Mouse (Mus musculus) mouse trophoblast stem cell (cell line): ENCODE results near the gene Pttg1ip.

Experiments
- in situ Hi-C, 2 experiments: fragments of 300-500 bp; cut with MseI, MboI; formaldehyde crosslinking; loops; 2 replicates in 1 of 2; 3 replicates in 1 of 2; pipeline ENCODE4 v1.15.1; 2025

Pttg1ip gene

DNA sequence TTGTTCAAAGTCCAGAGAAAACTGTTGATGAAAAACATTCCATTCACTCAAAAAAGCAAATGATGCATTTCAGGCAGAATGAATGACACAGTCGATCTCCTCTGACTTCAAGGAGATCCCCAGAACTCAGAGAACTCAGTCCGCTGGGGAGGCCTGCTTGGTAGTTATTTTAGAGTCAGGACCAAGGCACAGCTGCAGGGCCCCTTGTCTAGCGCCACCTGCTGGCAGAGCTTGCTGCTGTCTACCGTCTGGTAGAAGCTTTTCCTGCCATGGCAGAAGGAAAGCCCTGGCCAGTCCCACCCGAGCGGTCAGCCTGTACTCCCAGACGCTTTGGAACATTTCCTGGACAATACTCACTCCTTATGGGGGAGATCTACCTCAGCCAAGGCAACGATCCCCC is 14.9 kb upstream of the Pttg1ip start:
- in situ Hi-C loops = no loop called here

DNA sequence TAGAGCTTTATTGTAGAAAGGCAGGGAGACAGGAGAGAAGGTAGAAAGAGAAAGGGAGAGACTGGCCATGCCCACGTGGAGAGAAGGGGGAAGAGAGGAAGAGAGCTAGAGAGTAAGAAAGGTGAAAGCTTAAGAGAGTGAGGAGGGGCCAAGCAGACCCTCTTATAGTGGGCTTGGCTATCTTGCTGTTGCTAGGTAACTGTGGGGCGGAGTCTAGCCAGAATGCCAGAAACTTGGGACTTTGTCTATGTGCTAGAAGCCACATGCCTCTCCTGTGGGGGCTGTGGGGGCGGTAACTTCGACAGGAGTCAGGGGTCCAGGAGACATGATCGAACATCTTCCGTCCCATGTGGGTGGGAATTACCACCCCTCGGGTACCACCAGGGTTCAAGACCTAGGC is 12.0 kb upstream of the Pttg1ip start:
- in situ Hi-C loops = no loop called here

- in situ Hi-C loops = no loop called here
Measured at GRCm38 (mm10) chr10:77569973-77570658, 11.4 kb upstream of the Pttg1ip start.

GRCm38 (mm10) chr10:77572225-77572624 is 9.3 kb upstream of the Pttg1ip start:
- in situ Hi-C loops = no loop called here

DNA sequence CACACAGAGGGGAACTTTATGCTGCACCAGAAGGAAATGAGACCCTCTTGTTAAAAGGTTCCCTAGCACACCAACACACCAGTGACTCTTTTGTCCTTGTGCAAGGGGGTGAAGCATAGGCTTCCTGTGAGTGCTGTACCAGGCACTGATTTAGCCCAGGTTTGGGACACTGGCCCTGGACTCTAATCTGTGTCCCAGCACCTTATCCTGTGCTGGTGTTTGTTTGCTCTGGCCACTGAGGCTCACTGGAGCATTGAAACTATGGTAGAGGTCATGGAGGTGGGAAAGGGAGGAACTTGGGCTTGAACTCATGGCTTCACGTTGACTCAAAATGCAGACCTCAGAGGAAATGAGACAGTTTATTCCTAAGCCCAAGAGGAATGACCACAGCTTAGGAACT is 8.4 kb upstream of the Pttg1ip start:
- in situ Hi-C loops = no loop called here

DNA sequence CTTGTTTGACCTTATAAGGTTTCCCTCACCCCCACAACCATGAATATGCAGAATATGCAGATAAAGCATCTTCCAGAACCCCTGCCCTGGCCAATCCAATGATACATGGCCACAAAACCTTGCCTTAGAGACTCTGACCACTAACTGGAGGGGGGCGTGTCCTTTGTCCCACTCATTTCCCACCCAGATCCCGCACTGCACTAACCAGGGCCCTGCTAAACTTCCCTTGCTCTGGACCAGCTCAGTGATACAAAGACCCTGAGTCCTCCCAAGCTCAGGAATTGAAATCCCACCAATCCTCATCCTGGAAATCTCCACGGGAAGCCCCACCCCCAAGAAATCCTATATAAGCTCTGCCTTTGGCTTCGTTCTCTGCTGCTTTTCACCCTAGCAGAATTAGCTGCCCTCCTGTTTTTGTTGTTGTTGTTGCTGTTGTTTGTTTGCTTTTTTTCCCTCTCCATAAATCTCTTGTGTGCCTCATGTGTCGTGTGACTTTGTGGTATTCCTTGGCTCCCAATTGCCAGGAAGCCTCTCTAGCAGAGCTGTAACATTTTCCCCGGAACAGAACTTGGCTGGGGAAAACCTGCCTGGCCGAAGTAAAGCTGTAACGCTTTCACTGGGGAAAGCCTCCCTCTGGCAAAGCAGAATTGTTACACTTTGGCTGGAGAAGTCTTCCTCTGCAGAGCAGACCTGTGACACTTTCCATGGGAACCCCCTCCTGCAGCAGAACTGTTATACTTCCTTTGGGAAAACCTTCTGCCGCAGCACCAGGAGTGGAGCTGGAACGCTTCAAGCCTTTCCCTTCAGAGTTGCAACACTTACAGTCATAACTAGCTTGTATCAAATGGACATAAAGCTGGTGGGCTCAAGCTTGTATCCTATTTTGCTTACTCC is 1.2 kb upstream of the Pttg1ip start:
- in situ Hi-C loops = no loop called here

DNA sequence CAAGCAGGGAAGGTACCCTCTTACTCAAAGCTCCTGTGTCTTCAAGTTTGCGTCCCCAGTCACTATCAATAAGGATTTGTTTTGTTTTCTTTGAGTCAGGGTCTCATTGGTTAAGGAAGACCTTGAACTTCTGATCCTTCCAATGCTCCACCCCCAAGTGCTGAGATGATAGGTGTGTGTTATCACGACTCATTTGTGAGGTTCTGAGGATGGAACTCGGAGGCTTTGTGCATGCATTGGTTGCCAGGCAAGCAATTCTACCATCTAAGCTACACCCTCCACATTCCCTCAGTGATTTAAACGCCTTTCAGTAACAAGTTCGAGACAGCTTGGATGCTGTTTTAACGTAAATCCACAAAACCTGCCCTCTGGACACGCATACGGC is 505 bp upstream of the Pttg1ip start:
- in situ Hi-C loops = no loop called here

GRCm38 (mm10) chr10:77582285-77582618 is 732 bp downstream of the Pttg1ip start:
- in situ Hi-C loops = no loop called here

GRCm38 (mm10) chr10:77583795-77584422 is 2.4 kb downstream of the Pttg1ip start:
- in situ Hi-C loops = no loop called here

DNA sequence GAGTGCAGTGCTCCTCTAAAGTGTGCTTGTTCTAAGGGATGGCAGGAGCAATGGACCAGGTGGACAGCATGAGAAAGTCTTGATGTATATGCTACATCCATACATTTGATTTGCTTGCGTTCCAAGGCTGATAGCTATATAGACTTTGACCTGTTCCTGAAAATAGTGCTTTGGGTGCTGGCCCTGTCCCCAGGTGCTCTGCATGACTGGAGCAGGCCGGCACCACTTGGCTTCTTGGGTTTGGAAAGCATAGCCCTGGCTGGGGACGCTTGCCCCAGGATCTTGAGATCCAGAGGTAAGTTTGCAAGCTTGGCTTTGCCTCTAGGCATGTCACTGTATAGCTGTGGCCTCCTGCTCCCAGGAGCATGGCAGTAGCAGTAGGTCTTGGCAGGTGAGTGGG is 5.1 kb downstream of the Pttg1ip start:
- in situ Hi-C loops = no loop called here

DNA sequence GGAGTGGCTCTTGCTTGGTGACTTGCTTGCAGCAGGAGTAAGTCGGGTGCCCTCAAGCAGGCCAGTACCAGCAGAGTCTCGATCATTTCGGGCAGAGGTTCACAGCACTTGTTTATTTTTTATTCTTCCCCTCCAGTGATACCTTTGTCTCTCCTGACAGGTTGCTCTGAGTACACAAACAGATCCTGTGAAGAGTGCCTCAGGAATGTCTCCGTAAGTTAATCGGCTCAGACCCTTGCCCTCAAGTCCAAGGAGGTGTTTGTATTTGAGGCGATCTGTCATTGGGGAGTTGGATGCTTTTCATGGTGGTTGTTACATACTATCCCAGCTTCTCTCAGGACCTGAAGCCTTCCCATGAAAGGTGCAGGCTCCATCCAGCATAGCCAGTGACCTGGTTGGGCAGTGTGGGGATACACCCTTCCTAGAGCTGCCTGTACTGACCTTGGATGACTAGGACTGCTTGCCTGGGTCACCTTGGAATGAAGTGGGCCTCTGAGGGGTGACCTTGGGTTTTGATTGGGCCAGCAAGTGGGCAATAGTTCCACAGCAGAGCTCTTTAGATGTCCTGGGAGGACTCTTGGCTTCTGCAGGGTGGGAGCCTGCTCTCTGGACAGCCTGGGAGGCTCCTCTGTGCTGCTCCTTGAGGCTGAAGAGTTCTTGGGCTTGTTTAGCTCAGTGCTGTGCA is 5.7 kb downstream of the Pttg1ip start:
- in situ Hi-C loops = no loop called here

DNA sequence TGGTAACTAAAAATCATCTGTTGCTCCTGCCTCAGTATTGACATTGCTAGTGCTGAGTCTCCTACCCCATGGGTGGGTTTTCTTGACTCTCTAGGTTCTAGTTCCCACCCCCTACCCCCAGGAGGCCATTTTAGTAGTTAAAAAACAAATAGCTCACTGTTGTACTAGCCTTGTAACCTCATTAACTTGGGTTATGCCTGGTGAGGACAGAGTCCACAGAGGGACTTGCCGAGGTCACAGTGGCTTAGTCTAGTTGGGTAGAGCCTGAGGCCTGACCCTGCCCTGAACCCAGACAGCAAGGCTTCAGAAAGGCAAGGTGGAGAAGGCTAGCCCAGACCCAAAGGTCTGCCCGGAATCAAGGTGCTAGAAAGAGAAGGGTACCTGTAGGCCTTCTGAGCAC is 6.5 kb downstream of the Pttg1ip start:
- in situ Hi-C loops = no loop called here

DNA sequence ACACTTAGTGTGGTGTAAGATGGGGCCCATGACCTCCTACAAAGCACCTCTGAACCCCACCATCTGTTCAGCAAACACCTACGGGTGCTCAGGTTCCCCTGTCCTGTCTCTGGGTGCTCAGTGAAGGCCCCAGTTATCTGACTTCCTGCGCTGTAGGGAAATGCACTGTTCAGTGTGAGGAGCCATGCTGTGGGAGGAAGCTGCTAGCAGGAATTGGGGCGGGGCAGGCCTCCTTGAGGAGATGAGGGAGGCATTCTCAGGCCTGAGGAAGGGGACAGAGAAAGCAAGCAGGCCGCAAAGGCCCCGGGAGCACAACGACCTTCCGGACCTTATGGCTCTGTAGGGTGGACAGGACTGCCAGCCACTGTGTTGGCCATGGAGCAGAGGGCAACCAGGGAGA is 7.6 kb downstream of the Pttg1ip start:
- in situ Hi-C loops = no loop called here

DNA sequence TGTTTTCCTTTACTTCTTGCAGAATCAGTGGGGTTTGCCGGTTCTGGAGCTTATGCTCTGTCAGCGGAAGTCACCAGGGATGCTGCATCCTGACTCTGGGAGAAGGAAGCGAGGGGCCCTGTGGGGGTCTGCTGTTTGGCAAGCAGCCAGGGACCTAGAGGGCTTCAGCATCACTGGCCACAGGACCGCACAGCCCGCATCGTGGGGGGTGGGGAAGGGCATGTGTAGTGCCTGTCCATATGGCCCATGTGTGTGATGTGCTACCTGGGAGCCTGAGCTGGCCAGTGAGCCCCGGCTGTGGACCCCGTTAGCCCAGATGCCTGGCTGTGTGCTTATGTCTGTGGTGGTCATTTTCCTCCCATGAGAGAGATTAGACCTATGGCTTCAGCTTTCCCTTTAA is 8.2 kb downstream of the Pttg1ip start:
- in situ Hi-C loops = no loop called here

GRCm38 (mm10) chr10:77590812-77591211 is 9.3 kb downstream of the Pttg1ip start:
- in situ Hi-C loops = no loop called here

DNA sequence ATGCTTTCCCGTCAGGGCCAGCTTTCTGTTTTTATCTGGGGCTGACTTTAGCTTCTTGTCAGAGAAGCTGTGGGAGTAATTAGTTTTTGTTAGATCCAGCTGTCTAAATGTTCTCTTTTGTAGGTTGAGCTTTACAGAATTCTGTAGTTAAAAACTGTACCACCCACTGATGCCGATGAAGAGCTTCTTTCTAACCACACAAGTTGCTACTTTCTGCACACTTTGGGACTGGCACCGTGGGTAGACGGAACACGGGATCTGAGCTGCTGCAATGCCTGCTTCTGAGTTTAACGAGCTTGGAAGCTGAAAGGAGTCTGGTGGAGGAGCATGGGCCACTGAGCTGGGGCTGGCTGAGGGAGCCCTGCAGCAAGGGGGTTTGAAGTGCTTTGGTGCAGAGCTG is 10.0 kb downstream of the Pttg1ip start:
- in situ Hi-C loops = no loop called here

DNA sequence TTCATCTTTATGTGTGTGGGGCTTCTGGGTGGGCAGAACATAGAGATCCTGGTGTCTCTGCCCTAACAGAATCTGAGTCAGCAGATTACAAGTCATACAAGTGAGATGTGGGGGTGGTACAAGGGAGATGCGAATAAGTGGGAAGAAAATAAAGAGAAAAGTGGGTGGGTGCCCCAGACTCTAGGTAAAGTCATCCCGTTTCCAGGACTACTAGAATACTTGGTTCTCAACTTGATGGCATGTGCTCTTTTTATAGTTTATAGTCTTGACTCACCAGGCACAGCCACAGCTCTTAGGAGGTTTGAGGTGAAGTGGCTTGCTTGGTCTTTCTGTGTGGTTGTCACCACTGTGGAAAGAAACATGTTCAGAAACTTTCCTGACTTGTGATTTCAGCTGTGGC is 14.5 kb downstream of the Pttg1ip start:
- in situ Hi-C loops = no loop called here

- in situ Hi-C loops = no loop called here
Measured at GRCm38 (mm10) chr10:77603021-77603420, 21.5 kb downstream of the Pttg1ip start.

- in situ Hi-C loops = no loop called here
Measured at GRCm38 (mm10) chr10:77604111-77604510, 22.6 kb downstream of the Pttg1ip start.

- in situ Hi-C loops = no loop called here
Measured at GRCm38 (mm10) chr10:77604958-77605357, 23.4 kb downstream of the Pttg1ip start.

DNA sequence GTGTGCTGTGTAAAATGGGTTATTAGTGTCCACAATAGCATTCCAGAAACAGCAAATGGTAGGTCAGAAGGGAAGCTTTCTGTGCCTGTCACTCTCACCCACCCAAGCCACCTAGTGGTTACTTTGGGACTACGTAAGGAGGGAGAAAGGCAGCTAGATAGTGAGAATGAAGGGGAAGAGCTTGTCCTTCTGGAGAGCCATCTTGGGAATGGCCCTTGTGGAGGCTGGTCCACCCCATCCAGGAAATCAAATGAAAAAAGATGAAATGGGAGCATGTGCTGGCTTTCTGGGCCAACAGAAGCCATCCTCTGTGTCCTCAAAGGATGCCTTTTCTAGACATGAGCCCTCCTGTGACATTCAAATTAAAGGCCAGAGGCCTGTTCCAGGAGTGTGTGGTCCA is 23.8 kb downstream of the Pttg1ip start:
- in situ Hi-C loops = no loop called here
